Mouse (Mus musculus) stomach, embryonic 14.5 days (tissue): Measurements from ENCODE around the gene Spata20. TPM values are rescaled to one million over a fixed set of nuclear protein-coding genes. Genes with fewer than 3 reads are reported as not detected.
A peak's percentile ranks its signal among the peaks of the same experiment; 100 is the strongest.

Source experiments
- ATAC-seq: fragments of 200-750 bp; cut with Nextera tagmentation; 2 replicates; pipeline ENCODE4 v1.8.0; 2017; ENCODE audit warnings: low read depth, moderate TSS enrichment; ENCODE audit not compliant: insufficient number of reproducible peaks, insufficient read depth, low FRiP score
- H3K27ac ChIP-seq: fragments of 300-500 bp; sonication (generic); 2 replicates; pipeline ENCODE4 v1.5.1; 2014; ENCODE audit warnings: mild to moderate bottlenecking, low read length, moderate library complexity, mixed read lengths
- H3K27me3 ChIP-seq: fragments of 300-500 bp; sonication (generic); 2 replicates; pipeline ENCODE4 v1.6.1; 2014; ENCODE audit warnings: low read length, control low read depth, mixed read lengths; ENCODE audit not compliant: control insufficient read depth, insufficient read depth
- H3K36me3 ChIP-seq: fragments of 300-500 bp; sonication (generic); 2 replicates; pipeline ENCODE4 v1.6.1; 2014; ENCODE audit warnings: mild to moderate bottlenecking, control low read depth, low read length, moderate library complexity, mixed read lengths; ENCODE audit not compliant: control insufficient read depth, insufficient read depth
- H3K4me1 ChIP-seq: fragments of 300-500 bp; sonication (generic); 2 replicates; pipeline ENCODE4 v1.6.1; 2014; ENCODE audit warnings: low read length, control low read depth, mixed read lengths; ENCODE audit not compliant: control insufficient read depth, insufficient read depth
- H3K4me2 ChIP-seq: fragments of 300-500 bp; sonication (generic); replicated peaks from 2 replicates; pipeline ENCODE4 v1.6.1; 2014; ENCODE audit warnings: low read depth, low read length, control low read depth
- H3K4me3 ChIP-seq: fragments of 300-500 bp; sonication (generic); 2 replicates; pipeline ENCODE4 v1.5.1; 2014; ENCODE audit warnings: low read depth, low read length, control low read depth
- H3K9ac ChIP-seq: fragments of 300-500 bp; sonication (generic); replicated peaks from 2 replicates; pipeline ENCODE4 v1.6.1; 2014; ENCODE audit warnings: low read depth, mild to moderate bottlenecking, control low read depth, low read length, moderate library complexity, mixed read lengths
- H3K9me3 ChIP-seq: fragments of 300-500 bp; sonication (generic); 2 replicates; pipeline ENCODE4 v1.6.1; 2016; ENCODE audit warnings: low read depth, low read length, control low read depth; ENCODE audit not compliant: control insufficient read depth
- WGBS: fragments of 180-500 bp; shearing (Covaris S2); extraction: QIAGEN DNeasy Blood & Tissue Kit; methylation state at CpG from one replicate; pipeline ENCODE4 v1.1.7; 2014; 5-methylcytosine and 5-hydroxymethylcytosine counted together
- polyA plus RNA-seq: library from polyadenylated mRNA; unstranded; fragments of >200 nt; fragmentation: Nextera tagmentation; extraction: Ambion mirVana; gene quantifications from 2 replicates; pipeline ENCODE4 v1.2.1, GENCODE M21; 2014

Spata20 gene
- polyA plus RNA-seq, 1 experiment from 2014 or later = 0.48 TPM

- ATAC-seq = no peak
These were observed 44.9 kb downstream of the Spata20 start for GRCm38 (mm10) chr11:94441122-94441521.

GRCm38 (mm10) chr11:94440421-94440820 is 45.6 kb downstream of the Spata20 start:
- Histone ChIP-seq H3K4me3 (no peak overlapping the region), H3K9ac (no peak overlapping the region), H3K4me1 (no peaks in the 10 kb centered on the region), H3K27ac (no peak overlapping the region), H3K36me3 (peaks cover 10% of the 10 kb centered on the region), H3K9me3 (no peaks in the 10 kb centered on the region), H3K27me3 (no peaks in the 10 kb centered on the region), H3K4me2 (no peak overlapping the region)
- ATAC-seq = no peak
- 84% methylated on average over 6 of the region's 6 CpGs for WGBS

More at GRCm38 (mm10) chr11:94441122-94441521, 44.9 kb downstream of the Spata20 start:
- WGBS = 44% methylated on average over 7 of the region's 7 CpGs
- no peak overlapping the region for H3K27ac ChIP-seq
- no peak overlapping the region for H3K4me2 ChIP-seq
- H3K4me3 ChIP-seq = no peak overlapping the region
- H3K9ac ChIP-seq = no peak overlapping the region
- H3K4me1 ChIP-seq = no peaks in the 10 kb centered on the region
- no peaks in the 10 kb centered on the region for H3K27me3 ChIP-seq
- H3K9me3 ChIP-seq = no peaks in the 10 kb centered on the region
- H3K36me3 ChIP-seq = peaks cover 10% of the 10 kb centered on the region

GRCm38 (mm10) chr11:94429011-94429651 is 56.8 kb downstream of the Spata20 start:
- Histone ChIP-seq H3K4me3 (no peak overlapping the region), H3K9me3 (no peaks in the 10 kb centered on the region), H3K4me2 (no peak overlapping the region), H3K4me1 (peaks cover 27% of the 10 kb centered on the region), H3K36me3 (peaks cover 16% of the 10 kb centered on the region), H3K27ac (peak overlapping the region; percentile 82; the same call in 1 of the 2 replicates), H3K9ac (no peak overlapping the region), H3K27me3 (no peaks in the 10 kb centered on the region)
- ATAC-seq = 0 out of 2 replicates have a peak, but pooled peaks have one; percentile 31
- WGBS = 25% methylated on average over 9 of the region's 9 CpGs

Other genes with a start within 250 kb of the Spata20 start
- gene Wfikkn2, start 240.2 kb downstream of the Spata20 start, polyA plus RNA-seq = 1.3 and 1.6 TPM in 2 replicates
- 0.56 TPM in 1 of 2 replicates, not detected in the other for gene Gm21885, start 204.3 kb downstream of the Spata20 start, polyA plus RNA-seq
- gene Luc7l3, start 164.2 kb downstream of the Spata20 start, polyA plus RNA-seq = 116 and 124 TPM in 2 replicates
- gene Ankrd40, start 158.2 kb downstream of the Spata20 start, polyA plus RNA-seq = 17.4 and 19.2 TPM in 2 replicates
- gene Abcc3, start 93.2 kb downstream of the Spata20 start, polyA plus RNA-seq = 4.5 and 5.8 TPM in 2 replicates
- 13.5 and 17.6 TPM in 2 replicates for gene Cacna1g, start 12.0 kb downstream of the Spata20 start, polyA plus RNA-seq
- gene Epn3, start 13.8 kb upstream of the Spata20 start, polyA plus RNA-seq = 7.5 and 11.1 TPM in 2 replicates
- gene Mycbpap, start 35.6 kb upstream of the Spata20 start, polyA plus RNA-seq = 1.6 and 2.1 TPM in 2 replicates
- gene Rsad1, start 63.1 kb upstream of the Spata20 start, polyA plus RNA-seq = 3.1 and 3.4 TPM in 2 replicates
- 5.0 and 7.1 TPM in 2 replicates for gene Chad, start 78.9 kb upstream of the Spata20 start, polyA plus RNA-seq
- gene Acsf2, start 115.7 kb upstream of the Spata20 start, polyA plus RNA-seq = 7.1 and 9.3 TPM in 2 replicates
- 147 and 157 TPM in 2 replicates for gene Lrrc59, start 143.6 kb upstream of the Spata20 start, polyA plus RNA-seq
- 148 and 149 TPM in 2 replicates for gene Mrpl27, start 167.6 kb upstream of the Spata20 start, polyA plus RNA-seq
- gene Eme1, start 167.8 kb upstream of the Spata20 start, polyA plus RNA-seq = 20.7 and 20.9 TPM in 2 replicates
- 20.5 and 22.9 TPM in 2 replicates for gene Xylt2, start 191.3 kb upstream of the Spata20 start, polyA plus RNA-seq
- 2.3 and 2.9 TPM in 2 replicates for gene Gm11541, start 218.3 kb upstream of the Spata20 start, polyA plus RNA-seq